In genomic region chr15:52994351-52994750, GRCm38 (mm10) we compare ENCODE assay signal across 18 mouse cellular contexts.
"Had no signal": no experiment of that assay in that cellular context is flagged by ENCODE, and none has a peak within 500 bp of the region (broad histone marks: within the 10 kb centered on the region; RNA-seq: fewer than 3 reads in every experiment).

No protein-coding gene starts in this region.

- ATAC-seq: midbrain, embryonic 16.5 days had no signal

- DNase-seq: lung, adult 18-20 months; lung, postnatal 10 days; lung, postnatal 4 days; midbrain, embryonic 14.5 days; retina, postnatal 1 day; right cerebral cortex, adult 18-20 months; right cerebral cortex, postnatal 25 days; right cerebral cortex, postnatal 4 days; spleen, adult 18-20 months; thymus, adult 2 months; thymus, postnatal 25 days; thymus, postnatal 4 days had no signal

- H3K27me3 ChIP-seq: midbrain, embryonic 12.5 days; neural tube, embryonic 13.5 days; neural tube, embryonic 15.5 days had no signal

- H3K27ac ChIP-seq: midbrain, embryonic 10.5 days; midbrain, embryonic 12.5 days; neural tube, embryonic 13.5 days; neural tube, embryonic 15.5 days had no signal

- H3K4me3 ChIP-seq: midbrain, embryonic 10.5 days; midbrain, embryonic 12.5 days; myocyte; neural tube, embryonic 13.5 days; neural tube, embryonic 15.5 days had no signal

- H3K36me3 ChIP-seq: midbrain, embryonic 10.5 days; midbrain, embryonic 12.5 days; neural tube, embryonic 13.5 days; neural tube, embryonic 15.5 days had no signal

- H3K4me1 ChIP-seq: midbrain, embryonic 10.5 days; midbrain, embryonic 12.5 days; neural tube, embryonic 13.5 days; neural tube, embryonic 15.5 days had no signal
